Mouse (Mus musculus) heart, embryonic 11.5 days (tissue): Measurements from ENCODE around the gene Arhgap8. TPM values are rescaled to one million over a fixed set of nuclear protein-coding genes. Genes with fewer than 3 reads are reported as not detected.

ENCODE experiments used
- ATAC-seq: fragments of 200-750 bp; cut with Nextera tagmentation; replicated peaks from 2 replicates; pipeline ENCODE4 v1.8.0; 2017; ENCODE audit warnings: moderate library complexity; ENCODE audit not compliant: insufficient number of reproducible peaks, low FRiP score, low TSS enrichment
- H3K27ac ChIP-seq: fragments of 300-500 bp; sonication (generic); 2 replicates; pipeline ENCODE4 v1.5.1; 2014; ENCODE audit warnings: mild to moderate bottlenecking, low read depth, low read length
- H3K27me3 ChIP-seq: fragments of 300-500 bp; sonication (generic); 2 replicates; pipeline ENCODE4 v1.6.1; 2014; ENCODE audit warnings: mild to moderate bottlenecking, low read length, mixed read lengths; ENCODE audit not compliant: control insufficient read depth, insufficient read depth
- H3K36me3 ChIP-seq: fragments of 300-500 bp; sonication (generic); 2 replicates; pipeline ENCODE4 v1.6.1; 2014; ENCODE audit warnings: mild to moderate bottlenecking, low read length, moderate library complexity, mixed read lengths; ENCODE audit not compliant: control insufficient read depth, insufficient read depth
- H3K4me1 ChIP-seq: fragments of 300-500 bp; sonication (generic); 2 replicates; pipeline ENCODE4 v1.6.1; 2014; ENCODE audit warnings: low read length; ENCODE audit not compliant: control insufficient read depth, insufficient read depth
- H3K4me2 ChIP-seq: fragments of 300-500 bp; sonication (generic); 2 replicates; pipeline ENCODE4 v1.6.1; 2014; ENCODE audit warnings: mild to moderate bottlenecking, moderate library complexity
- H3K4me3 ChIP-seq: fragments of 300-500 bp; sonication (generic); 2 replicates; pipeline ENCODE4 v1.5.1; 2014; ENCODE audit warnings: low read depth, low read length
- H3K9ac ChIP-seq: fragments of 300-500 bp; sonication (generic); 2 replicates; pipeline ENCODE4 v1.6.1; 2014; ENCODE audit warnings: mild to moderate bottlenecking, low read depth, low read length, moderate library complexity
- H3K9me3 ChIP-seq: fragments of 300-500 bp; sonication (generic); replicated peaks from 2 replicates; pipeline ENCODE4 v1.6.1; 2016; ENCODE audit warnings: low read length; ENCODE audit not compliant: control insufficient read depth
- WGBS: fragments of 180-500 bp; shearing (Covaris S2); extraction: QIAGEN DNeasy Blood & Tissue Kit; methylation state at CpG from one replicate; pipeline ENCODE4 v1.1.7; 2014; ENCODE audit not compliant: insufficient replicate concordance; 5-methylcytosine and 5-hydroxymethylcytosine counted together
- polyA plus RNA-seq: library from polyadenylated mRNA; unstranded; fragments of >200 nt; fragmentation: Nextera tagmentation; extraction: Ambion mirVana; gene quantifications from 2 replicates; pipeline ENCODE4 v1.2.1, GENCODE M21; 2014

Gene Arhgap8
- polyA plus RNA-seq, 1 experiment from 2014 or later: 2.7 TPM

DNA sequence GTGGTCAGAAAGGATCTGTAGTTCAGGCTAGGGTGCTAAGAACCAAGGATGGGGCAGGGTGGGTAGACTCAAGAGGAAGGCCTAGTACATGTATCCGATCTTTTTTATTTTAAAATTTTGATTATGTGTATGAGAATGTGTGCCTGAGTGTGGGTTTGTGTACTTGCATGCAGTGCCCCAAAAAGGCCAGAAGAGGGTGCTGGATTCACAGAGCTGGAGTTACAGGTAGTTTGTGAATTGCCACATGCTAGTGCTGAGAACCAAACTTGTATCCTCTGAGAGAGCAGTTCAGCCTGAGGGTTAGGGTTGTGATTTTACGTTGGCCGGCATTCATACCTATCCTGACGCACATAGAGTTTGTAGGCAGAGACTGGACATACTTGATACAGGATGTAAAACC lies 40.8 kb upstream of the Arhgap8 start:
- H3K36me3 ChIP-seq: no peaks in the 10 kb centered on the region
- H3K4me2 ChIP-seq: no peak overlapping the region
- H3K27ac ChIP-seq: no peak overlapping the region
- H3K27me3 ChIP-seq: no peaks in the 10 kb centered on the region
- H3K4me1 ChIP-seq: peaks cover 23% of the 10 kb centered on the region
- no peak overlapping the region for H3K4me3 ChIP-seq
- H3K9me3 ChIP-seq: no peaks in the 10 kb centered on the region; the same call in 1 of the 2 replicates
- ATAC-seq: no peak
- H3K9ac ChIP-seq: no peak overlapping the region
- 83% methylated on average over 4 of the region's 4 CpGs for WGBS

DNA sequence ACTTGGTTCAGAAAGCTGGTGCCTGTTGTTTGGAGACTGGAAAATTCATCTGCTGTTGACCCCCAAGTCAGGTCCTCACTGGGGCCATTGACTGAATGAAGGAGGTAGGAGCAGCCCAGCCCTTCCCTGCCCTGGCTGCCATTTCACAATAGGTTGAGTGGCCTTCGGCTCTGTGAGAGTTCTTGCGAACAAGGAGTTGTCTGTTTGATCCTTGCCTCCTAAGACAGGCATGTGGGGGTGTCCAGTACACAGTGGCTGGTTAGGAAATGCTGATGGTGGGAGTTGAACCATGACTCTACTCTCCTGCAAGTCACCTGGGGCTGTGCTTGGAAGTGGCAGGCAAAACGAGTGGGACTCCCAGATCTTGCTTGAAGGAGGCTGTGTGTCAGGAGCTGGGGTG lies 40.1 kb upstream of the Arhgap8 start:
- Histone ChIP-seq H3K4me1 (peaks cover 27% of the 10 kb centered on the region), H3K36me3 (no peaks in the 10 kb centered on the region), H3K9ac (no peak overlapping the region), H3K4me3 (no peak overlapping the region), H3K27me3 (no peaks in the 10 kb centered on the region), H3K9me3 (no peaks in the 10 kb centered on the region; the same call in 1 of the 2 replicates), H3K27ac (no peak overlapping the region), H3K4me2 (no peak overlapping the region)
- no peak for ATAC-seq
- 81% methylated on average over 3 of the region's 3 CpGs for WGBS

DNA sequence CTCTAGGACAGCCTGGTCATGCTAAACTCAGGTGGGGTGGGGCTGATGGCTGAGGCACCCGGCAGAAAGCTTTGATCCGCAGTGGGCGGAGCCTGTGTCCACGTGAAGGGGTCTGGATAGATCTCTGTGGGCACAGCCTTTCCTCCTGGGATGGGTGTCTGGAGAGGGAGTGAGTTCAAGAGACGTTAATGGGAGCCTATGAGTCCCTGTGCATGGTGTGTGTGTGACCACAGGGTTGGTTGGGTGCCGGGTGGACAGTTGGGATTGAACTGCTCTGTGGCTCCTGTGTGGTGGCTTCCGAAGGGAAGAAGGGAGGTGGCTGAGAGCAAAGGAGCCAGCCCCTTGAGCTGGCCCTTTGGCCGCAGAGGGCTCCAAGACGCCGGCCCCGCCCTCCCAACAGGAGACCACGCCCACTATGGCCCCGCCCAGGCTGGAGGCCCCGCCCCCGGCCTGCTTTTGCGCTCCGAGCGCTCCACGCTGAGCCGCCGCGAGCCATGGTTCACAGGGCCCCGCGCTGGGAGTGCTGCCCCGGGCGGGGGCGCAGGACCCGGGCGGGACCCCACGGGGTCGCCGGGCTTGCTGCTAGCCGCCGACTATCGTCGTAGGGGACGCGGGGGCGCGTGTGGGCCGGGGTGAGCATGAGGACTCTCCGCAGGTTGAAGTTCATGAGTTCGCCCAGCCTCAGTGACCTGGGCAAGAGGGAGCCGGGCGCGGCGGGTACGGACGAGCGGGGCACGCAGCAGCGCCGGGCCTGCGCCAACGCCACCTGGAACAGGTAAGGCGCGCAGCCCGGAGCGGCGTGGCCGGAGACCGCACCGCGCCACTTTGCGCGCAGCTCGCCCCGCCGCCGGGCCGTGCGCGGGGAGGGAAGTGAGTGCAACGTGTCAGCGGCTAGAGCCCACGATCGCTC lies 39.1 kb upstream of the Arhgap8 start:
- peak overlapping the region; percentile 68 for H3K4me3 ChIP-seq
- H3K4me1 ChIP-seq: peaks cover 33% of the 10 kb centered on the region
- no peaks in the 10 kb centered on the region for H3K27me3 ChIP-seq
- H3K9ac ChIP-seq: peak overlapping the region; percentile 82
- H3K4me2 ChIP-seq: peak overlapping the region; percentile 82
- no peaks in the 10 kb centered on the region for H3K36me3 ChIP-seq
- WGBS: 1% methylated on average over 55 of the region's 77 CpGs
- ATAC-seq: peak; percentile 60
- H3K27ac ChIP-seq: peak overlapping the region; percentile 67
- no peaks in the 10 kb centered on the region; the same call in 1 of the 2 replicates for H3K9me3 ChIP-seq

DNA sequence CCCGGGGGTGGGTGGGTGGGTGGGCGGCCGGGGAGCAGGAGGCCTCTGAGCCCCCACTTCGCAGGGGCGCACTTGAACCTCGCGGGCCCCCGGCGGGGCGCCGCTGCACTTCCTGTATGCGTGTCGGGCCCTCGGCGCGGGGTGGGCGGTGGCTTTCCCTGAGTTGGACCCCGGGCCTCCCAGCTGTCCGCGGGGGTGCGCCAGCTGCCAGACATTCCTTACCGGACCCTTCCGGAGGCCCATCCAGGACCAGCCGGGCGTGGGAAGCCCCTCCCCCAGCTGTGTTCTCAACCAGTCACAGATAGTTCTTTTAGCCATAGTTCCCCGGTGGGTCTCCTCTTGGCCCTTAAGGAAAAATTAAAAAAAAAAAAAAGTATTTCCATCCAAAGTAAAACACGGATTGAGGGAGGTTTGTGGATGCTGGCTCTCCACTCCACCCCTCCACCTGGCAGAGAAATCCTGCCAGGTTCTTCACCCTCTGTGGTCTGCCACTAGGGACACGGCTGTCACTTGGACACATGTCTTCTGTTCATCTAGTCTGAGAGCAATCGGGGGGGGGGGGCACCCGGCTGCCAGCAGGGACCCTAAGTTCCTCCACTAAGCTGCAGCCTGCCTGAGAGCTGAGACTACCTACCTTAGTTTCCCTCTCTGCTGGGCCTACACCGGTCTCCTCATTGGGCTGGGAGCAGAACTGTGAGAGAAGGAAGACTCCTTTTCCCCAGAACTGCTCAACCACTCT lies 38.2 kb upstream of the Arhgap8 start:
- peak overlapping the region; percentile 67 for H3K27ac ChIP-seq
- peak overlapping the region; percentile 68 for H3K4me3 ChIP-seq
- peak; percentile 66 for ATAC-seq
- peak overlapping the region; percentile 82 for H3K4me2 ChIP-seq
- peaks cover 33% of the 10 kb centered on the region for H3K4me1 ChIP-seq
- 2% methylated on average over 28 of the region's 31 CpGs for WGBS
- no peaks in the 10 kb centered on the region; the same call in 1 of the 2 replicates for H3K36me3 ChIP-seq
- no peaks in the 10 kb centered on the region for H3K27me3 ChIP-seq
- peak overlapping the region; percentile 82 for H3K9ac ChIP-seq
- H3K9me3 ChIP-seq: no peaks in the 10 kb centered on the region; the same call in 1 of the 2 replicates

DNA sequence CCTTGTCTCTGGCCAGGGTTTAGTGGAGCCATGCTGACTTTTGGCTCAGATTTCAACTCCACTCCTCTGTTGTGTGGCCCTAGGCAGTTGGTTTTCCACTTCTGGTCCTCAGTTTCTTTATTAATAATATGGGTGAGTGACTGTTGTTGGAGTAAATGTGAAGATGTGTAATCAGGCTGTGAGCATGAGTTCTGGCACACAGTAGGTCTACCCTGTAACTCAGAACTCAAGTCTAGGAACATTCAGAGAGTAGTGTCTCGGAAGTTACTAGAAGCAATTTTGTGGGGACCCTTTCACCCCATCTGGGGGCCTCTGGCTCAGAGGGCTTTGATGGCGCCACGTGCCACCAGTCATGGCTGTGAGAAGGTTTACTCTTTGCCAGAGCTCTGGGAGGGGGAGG lies 37.6 kb upstream of the Arhgap8 start:
- Histone ChIP-seq H3K4me2 (peak overlapping the region; percentile 82), H3K4me1 (peaks cover 39% of the 10 kb centered on the region), H3K4me3 (peak overlapping the region; percentile 68), H3K9ac (peak overlapping the region; percentile 82; the same call in 1 of the 2 replicates), H3K36me3 (no peaks in the 10 kb centered on the region; the same call in 1 of the 2 replicates), H3K27ac (no peak overlapping the region; the same call in 1 of the 2 replicates), H3K27me3 (no peaks in the 10 kb centered on the region), H3K9me3 (no peaks in the 10 kb centered on the region; the same call in 1 of the 2 replicates)
- 74% methylated on average over 3 of the region's 3 CpGs for WGBS
- no peak for ATAC-seq

DNA sequence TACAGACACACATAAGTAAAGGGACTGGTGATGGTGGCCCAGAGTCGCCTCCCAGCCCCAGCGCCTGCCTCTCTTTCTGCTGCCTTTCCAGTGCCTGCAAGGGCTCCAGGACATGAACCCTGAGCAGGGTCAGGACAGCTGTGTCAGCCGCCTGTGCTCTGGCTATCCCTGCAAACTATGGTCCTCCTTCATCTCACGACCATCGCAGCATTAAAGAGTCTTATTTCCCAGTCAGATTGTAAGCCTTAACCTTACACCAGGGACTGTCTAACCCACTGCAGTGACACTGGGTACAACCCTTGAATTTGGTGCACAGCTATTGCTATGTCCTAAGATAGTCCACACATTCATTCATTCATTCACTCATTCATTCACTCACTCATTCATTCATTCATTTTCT lies 37.0 kb upstream of the Arhgap8 start:
- H3K36me3 ChIP-seq: no peaks in the 10 kb centered on the region; the same call in 1 of the 2 replicates
- H3K4me1 ChIP-seq: peaks cover 45% of the 10 kb centered on the region
- no peak overlapping the region for H3K27ac ChIP-seq
- H3K27me3 ChIP-seq: no peaks in the 10 kb centered on the region
- WGBS: 76% methylated on average over 5 of the region's 5 CpGs
- no peaks in the 10 kb centered on the region; the same call in 1 of the 2 replicates for H3K9me3 ChIP-seq
- no peak overlapping the region for H3K9ac ChIP-seq
- no peak for ATAC-seq
- H3K4me2 ChIP-seq: peak overlapping the region; percentile 82
- no peak overlapping the region for H3K4me3 ChIP-seq

DNA sequence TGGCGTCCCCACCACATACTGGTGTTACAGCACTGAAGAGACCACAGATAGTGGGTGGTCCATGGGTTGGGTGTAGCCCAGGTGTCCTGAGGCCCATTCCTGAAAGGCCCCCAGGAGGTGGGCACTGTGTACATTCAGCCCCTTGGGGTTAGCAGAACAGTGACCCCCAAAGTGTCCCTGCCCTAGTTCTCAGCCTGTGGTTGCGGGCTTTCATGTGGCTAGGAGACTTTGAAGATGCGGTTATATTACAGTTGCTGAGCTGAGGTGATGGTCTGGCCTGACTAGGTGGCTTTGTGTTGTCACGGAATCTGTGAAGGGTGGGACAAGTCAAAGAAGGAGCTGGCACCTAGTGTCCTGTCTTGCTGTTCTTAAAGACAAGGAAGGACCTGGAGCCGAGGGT lies 35.3 kb upstream of the Arhgap8 start:
- Histone ChIP-seq H3K9me3 (no peaks in the 10 kb centered on the region), H3K36me3 (peaks cover 4% of the 10 kb centered on the region), H3K9ac (no peak overlapping the region), H3K27me3 (no peaks in the 10 kb centered on the region), H3K27ac (no peak overlapping the region), H3K4me3 (no peak overlapping the region), H3K4me1 (peaks cover 51% of the 10 kb centered on the region), H3K4me2 (no peak overlapping the region)
- WGBS: 75% methylated on average over 5 of the region's 5 CpGs
- ATAC-seq: no peak

DNA sequence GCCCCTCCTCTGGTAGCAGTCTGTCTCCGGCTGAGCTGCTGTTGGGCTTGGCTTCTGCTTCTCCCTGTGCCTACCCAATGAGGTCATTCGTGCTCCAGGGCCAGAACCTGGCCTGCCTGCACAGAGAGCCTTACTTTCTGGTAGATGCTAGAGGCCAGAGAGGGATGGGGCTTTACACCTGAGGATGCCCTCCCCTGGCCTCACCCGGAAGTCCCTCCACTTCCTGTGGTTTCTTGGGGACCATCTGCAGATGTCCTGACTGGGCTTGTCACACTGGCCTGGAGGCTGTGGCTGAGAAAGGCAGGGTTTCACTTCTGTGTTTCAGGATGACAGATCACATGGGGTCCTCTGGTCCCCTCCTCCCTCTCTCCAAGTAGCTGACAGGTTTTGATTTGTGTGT lies 34.4 kb upstream of the Arhgap8 start:
- 49% methylated on average over 3 of the region's 3 CpGs for WGBS

More for the DNA sequence above, 34.4 kb upstream of the Arhgap8 start:
- H3K4me3 ChIP-seq: no peak overlapping the region
- no peak overlapping the region for H3K27ac ChIP-seq
- peaks cover 10% of the 10 kb centered on the region for H3K36me3 ChIP-seq
- no peak for ATAC-seq
- H3K4me2 ChIP-seq: no peak overlapping the region
- no peaks in the 10 kb centered on the region for H3K27me3 ChIP-seq
- peaks cover 48% of the 10 kb centered on the region for H3K4me1 ChIP-seq
- no peak overlapping the region for H3K9ac ChIP-seq
- H3K9me3 ChIP-seq: no peaks in the 10 kb centered on the region
